Mouse (Mus musculus): ENCODE results near the gene Psmg1.
A peak's percentile ranks its signal among the peaks of the same experiment; 100 is the strongest.
"Not testable (repeated sequence)": the region's sequence is repeated elsewhere in the genome, so short reads cannot be mapped to it uniquely, and the experiment has no call there.

Psmg1 gene

DNA sequence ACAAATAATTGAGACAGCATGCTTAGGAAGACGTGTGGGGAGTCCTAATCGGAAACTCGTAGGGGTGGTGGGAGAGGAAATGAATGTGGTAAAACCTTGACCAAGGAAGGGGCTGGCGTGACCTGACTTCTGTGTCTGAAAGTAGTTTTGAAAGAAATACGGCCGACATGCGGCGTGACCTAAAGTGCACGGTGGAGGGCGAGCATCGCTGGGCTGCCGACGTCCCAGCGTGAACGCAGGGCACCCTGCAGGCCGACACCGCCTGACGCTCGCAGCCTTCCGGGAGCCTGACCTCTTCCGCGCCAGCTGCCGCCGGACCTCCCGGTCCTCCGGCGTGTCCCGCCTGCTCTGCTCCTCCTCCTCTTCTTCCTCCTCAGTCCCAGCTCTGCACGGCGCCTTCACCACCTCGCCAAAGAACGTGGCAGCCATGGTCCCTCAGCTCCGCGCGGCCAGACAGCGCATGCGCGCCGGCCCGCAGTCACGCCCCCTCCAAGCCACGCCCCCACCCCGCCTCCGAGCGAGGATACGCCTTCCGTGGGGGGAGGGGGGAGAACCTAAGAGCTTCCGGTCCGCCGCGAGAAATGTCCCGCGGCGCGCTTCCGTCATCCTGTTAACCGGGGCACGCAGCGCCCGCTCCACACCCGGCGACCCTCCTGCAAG, at the start of gene Psmg1:
Gene Psmg1 (minus strand): TSS at position 499 of the 660 bp plus-strand sequence.
- peak; percentile 99 for DNase-seq

DNA sequence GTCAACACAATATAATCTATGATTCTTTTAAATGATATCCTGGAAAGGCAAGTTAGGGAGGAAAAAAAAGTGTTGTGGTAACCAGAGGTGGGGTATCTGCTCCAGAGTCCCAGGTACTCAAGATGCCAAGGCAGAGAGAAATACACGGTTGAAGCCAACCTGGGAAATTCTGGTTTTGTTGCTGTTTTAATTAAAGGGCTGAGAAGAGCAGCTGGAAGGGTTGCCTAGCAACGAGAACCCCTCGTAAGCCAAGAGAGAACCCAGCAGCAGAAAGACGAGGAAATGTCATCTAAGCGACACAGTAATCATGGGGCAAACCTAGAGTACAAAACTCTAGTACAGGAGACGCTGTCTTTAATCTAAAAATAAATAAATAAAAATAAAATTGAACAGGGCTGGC, 48.8 kb upstream of the Psmg1 start:
- DNase-seq: no peak

DNA sequence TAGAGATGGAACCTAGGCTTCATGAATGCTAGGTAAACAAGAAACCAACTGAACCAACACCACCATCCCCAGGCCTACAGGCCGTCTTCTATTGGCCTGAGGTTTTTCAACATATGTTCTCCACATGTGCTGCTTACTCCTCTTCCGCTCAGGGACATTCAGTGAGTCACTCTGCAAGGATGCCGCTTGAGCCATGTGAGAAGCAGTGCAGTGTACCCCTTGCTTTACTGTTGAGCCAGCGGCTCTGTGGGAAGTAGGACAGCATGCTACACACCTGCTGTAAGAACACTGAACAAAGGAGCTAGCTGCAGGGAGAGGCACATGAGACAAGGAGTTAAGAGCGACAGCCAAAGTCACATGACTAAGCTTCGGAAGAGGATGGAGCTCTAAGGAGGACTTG, 43.7 kb upstream of the Psmg1 start:
- peak; percentile 61 for DNase-seq

DNA sequence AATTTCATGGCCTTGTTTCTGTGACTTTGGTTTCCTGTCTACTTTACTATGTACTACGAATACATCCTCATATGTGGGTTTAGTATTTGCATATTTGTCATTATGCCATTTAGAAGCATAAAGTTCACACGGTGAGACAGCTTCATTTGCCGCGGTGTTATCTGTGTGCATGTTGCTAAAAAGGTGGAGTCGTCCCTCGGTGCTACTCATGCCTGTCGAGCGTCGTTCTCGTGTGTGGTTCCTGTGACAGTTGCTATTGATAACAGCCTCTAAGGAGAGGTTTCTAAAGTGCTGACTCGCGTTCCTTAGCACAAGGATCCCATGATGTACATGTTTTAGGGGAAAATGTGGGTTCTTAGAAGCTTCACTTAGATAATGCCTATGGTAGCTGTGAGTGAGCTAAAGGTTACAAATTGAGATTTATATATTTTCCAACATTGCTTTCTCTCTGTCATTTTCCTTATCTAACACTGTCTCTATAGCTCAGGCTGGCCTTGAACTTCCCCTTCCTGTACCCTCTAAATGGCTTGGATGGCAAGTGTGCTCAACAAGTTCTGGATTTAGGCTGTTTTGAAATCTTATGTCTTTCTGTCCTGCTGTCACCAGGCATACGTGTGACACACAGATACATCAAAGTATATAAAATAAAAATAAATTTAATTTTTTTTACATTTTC, 41.7 kb upstream of the Psmg1 start:
- DNase-seq: peak; percentile 40

DNA sequence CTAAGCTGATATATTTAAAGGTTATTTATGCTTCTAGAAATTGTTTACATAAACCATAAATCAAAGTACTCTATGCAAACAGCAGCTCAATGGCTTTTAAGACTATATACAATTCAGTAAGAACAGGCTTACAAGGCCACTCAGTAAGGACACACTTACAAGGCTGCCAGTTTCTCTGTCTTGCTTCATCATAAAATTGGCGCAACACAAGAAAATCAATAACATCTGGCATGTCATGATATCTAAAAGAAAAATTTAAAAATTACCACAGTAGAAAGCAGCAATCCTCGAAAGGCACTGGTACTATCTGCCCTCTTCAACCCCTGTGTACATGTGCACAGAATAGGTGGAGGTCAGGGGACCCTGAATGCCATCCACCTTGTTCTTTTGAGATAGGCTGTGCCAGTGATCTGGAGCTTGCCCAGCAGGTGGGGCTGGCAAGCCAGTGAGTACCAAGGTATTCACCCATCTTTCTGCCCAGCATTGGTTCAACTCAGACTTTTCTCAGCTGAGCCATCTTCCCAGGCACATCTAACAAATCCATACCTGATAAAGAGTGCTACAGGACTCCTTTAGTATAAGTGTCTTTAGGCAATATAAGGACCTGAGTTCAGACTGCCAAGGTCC, 39.8 kb upstream of the Psmg1 start:
- peak; percentile 79 for DNase-seq

DNA sequence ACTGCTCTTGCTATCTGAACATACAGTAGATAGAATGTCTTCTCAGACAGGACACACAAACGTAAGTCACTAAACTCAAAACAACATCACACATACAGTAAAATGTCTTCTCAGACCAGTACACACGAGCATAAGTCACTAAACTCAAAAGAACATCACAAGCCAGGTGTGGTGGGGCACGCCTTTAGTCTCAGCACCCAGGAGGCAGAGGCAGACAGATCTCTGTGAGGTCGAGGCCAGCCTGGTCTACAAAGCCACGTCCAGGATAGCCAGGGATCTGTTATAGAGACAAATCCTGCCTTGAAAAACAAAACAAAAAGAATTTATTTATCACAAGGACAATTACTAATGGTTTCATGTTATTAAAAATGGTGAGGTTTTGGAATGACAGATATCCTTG, 35.5 kb upstream of the Psmg1 start:
- DNase-seq: peak; percentile 62

DNA sequence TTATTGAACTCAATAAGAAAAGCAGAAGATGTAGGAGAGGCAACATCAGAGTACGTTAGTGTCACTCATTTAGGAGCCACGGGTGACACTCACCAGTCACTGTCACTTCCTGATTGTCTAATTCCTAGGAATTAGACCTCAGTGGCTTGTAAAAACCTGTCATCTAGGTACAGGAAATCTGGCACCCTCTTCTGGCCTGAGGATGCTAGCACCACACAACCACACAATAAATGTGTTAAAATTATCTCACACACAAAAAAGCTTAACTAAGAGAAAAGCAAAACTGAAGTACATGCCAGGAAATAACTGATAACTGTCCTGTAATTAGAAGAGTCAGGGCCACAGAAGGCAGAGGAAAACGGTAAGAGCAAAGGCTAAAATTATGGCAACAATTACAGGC, 34.5 kb upstream of the Psmg1 start:
- DNase-seq: no peak

DNA sequence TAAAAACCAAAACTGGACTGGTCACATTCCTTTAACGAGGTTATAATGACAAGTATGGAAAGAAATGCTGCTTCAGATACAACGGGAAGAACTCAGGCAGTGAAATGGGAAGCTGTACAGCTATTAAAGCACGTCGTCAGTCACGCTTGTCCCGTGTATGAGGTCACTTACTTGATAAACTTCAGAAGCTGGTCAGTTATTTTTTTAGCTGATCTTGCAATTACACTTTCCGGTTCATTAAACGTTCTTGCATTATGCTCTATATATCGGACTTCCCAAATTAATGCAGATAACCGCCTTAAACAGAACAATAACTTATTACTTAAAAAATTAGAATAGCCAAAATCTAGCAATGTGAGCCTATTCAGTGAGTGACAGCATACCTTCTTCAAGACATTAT, 30.3 kb upstream of the Psmg1 start:
- DNase-seq: no peak

DNA sequence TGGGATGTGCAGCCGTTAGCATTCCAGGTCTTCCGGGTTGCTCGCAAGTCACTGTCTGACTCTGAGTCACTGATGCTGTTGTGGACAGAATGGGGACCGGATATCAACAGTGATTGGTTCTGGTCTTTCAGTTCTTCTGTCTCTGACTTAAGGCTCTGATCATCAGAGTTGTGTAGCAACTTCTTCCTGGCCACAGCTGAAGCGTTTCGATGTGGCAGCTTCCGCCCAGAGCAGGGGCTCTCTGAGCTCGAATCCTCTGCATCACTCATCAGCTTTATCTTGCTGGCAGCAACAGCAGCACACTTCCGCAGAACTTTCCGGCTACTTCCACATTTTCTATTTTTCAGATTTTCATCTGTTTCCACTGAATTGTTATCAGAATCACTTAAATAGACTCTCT, 18.4 kb upstream of the Psmg1 start:
- not testable (repeated sequence) for DNase-seq

DNA sequence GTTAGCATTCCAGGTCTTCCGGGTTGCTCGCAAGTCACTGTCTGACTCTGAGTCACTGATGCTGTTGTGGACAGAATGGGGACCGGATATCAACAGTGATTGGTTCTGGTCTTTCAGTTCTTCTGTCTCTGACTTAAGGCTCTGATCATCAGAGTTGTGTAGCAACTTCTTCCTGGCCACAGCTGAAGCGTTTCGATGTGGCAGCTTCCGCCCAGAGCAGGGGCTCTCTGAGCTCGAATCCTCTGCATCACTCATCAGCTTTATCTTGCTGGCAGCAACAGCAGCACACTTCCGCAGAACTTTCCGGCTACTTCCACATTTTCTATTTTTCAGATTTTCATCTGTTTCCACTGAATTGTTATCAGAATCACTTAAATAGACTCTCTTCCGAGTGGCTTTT, 13.5 kb upstream of the Psmg1 start:
- DNase-seq: not testable (repeated sequence)

DNA sequence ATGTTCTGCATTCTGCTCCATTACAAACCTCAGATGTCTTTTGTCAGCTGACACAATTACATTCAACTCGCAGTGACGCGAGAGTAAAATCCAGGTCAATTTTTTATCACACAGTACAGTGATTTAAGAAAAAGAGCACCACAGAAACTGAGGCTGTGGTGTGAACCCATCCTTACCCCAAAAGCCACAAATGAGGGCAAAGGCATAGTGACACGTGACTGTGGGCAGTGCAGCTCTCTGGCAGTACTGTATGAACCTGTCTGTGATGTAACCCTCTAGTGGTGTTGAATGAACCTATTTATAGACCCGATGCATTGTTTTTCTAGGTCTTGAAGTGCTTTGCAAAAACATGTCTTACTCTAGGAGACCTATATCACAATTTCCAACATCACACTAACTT, 8.5 kb upstream of the Psmg1 start:
- peak; percentile 90 for DNase-seq

DNA sequence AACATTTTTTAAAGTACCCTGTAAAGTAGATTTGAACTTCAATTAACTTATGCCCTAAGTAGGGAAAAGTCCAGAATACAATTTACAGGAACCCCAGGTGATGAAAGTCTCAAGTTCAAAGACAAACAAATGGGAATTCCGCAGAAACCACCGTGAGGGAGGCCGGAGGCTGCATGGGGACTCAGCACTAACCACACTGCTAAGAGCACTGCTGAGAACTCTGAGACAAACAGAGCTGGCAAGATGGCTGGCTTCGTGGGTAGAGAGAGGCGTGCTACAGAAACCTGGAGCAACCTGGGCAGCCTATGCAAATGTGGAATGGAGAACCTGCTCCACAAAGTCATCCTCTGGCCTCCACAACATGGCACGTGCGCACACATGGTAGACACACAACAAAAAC, 5.4 kb upstream of the Psmg1 start:
- DNase-seq: peak; percentile 76

DNA sequence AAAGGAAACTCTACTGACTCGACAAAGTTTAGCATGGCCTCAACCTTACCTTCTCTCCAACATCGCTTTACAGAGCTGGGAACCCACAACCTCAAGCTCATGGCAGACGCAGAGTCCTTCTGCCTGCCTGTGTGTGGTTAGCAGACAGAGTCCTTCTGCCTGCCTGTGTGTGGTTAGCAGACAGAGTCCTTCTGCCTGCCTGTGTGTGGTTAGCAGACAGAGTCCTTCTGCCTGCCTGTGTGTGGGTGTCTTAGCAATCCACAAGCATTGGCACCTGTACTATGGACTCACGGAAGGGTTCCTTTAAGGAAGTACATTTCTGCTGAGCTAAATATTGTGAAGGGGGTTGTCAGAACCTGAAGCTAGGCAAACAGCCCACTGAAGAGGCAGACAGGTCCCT, 3.8 kb upstream of the Psmg1 start:
- DNase-seq: peak; percentile 62

DNA sequence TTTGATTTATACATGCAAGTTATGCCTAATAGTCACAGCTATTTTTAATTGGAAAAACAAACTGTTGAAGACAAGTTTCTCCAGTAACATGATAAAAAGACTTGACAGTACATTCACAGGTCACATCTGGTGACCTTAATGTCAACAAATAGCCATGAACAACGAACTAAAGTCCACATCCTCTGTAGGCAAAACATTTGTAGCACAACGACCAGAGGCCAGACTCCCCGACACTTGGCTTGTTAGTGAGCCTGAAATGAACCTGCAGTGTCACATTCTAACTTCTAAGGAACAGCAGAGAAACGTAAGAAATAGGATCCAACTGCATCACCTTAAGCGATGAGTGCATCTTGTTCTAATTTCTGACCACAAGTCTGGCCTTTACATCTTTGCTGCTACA, 1.8 kb upstream of the Psmg1 start:
- peak; percentile 58 for DNase-seq

DNA sequence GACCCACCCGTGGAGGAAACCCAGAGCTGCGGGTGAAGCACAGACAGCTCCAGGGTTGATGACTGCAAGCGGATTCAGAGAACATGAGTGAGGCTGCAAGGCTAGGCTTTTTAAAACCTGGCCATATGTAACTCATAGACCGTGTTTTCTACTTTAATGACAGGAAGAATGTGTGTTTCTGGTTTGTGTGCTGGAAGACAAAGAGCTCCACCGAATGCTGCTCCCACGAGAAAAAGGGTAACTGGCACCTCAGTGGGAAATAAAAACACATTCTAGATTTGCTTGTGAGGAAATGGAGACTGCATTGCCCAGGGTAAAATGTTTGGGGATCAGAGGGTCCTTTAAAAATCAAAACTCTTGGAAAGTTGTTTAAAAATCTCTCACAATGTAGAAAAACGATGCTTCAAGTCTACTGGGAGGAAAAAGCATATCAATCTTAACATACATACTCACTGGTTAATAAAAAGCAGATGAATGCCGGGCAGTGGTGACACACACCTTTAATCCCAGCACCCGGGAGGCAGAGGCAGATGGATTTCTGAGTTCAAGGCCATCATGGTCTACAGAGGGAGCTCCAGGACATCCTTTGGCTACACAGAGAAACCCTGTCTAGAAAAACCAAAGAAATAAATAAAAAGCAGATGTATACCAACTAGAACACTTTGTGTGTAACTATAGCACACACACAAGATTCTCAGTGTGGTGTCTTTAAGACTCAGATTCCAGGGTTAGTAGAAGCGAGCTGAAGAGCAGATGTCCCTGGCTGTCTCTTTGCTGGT, 551 bp upstream of the Psmg1 start:
- DNase-seq: peak; percentile 74

DNA sequence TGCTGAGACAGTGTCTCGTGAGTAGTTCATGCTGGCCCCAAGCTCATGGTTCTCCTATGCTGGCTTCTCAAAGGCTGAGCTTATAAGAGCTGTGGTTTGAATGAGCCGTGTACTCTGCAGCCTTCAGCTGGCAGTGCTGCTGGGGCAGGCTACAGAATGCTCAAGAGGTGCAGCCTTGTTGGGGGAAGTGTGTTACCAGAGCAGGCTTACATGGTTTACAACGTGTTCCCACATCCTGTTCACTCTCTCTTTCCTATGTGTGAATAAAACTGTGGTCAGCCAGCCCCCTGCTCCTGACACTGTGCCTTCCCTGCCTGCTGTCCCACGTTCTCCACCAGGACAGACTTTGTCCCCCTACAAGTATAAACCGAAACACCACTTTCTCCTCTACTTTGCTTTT, 5.8 kb downstream of the Psmg1 start:
- no peak for DNase-seq

DNA sequence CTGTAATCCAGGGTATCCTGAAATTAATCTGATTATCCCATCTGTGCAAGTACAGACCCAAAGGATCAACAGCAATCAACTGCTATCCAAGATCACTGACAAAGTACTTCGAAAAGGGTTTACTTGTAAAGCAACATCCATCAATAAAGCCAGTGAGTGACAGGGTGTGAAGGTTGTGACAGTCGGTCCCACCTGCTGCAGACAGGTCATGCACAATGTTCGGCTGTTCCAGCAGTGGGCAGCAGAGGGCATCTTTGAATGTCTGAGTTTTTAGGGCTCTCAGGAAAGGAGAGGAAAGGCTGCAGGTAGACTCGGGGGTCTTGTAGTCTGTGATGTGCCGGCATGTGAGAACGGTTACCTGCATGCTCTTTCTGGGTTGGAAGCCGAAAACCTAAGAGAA, 7.2 kb downstream of the Psmg1 start:
- peak; percentile 74 for DNase-seq

DNA sequence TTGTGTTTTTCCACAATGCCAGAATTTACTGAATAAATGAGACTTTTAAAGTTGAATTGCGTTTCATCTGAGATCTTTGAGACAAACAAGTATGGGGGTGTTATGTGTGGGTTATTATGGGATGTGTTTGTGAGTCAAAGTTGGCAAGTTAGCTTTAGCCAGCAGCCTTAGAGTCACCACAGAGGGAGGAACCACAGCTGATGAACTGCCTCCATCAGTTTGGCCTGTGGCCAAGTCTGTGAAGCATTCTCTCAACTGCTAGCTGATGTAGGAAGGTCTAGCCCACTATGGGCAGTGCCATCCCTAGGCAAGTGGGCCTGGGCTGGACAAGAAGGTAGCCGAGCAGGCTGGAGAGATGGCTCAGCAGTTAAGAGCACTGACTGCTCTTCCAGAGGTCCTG, 19.9 kb downstream of the Psmg1 start:
- no peak for DNase-seq

DNA sequence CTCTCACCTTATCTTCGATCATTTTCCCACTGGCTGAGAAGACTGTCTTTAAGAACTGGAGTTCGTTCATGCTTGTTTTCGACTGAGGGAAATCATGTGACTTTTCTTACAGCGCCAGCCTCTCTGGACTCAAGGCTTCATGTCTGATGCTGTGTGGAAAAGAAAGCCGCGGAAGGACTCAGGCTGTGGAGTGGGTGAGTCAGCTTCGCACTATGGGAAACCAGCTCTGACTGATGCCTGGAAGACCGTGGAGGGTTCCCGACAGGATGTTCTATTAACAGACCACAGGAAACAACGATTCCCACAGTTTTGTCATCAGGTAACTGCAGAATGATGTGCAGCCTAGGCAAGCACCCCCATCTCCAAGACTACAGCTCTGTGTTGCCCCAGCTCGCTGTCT, 23.3 kb downstream of the Psmg1 start:
- DNase-seq: no peak

DNA sequence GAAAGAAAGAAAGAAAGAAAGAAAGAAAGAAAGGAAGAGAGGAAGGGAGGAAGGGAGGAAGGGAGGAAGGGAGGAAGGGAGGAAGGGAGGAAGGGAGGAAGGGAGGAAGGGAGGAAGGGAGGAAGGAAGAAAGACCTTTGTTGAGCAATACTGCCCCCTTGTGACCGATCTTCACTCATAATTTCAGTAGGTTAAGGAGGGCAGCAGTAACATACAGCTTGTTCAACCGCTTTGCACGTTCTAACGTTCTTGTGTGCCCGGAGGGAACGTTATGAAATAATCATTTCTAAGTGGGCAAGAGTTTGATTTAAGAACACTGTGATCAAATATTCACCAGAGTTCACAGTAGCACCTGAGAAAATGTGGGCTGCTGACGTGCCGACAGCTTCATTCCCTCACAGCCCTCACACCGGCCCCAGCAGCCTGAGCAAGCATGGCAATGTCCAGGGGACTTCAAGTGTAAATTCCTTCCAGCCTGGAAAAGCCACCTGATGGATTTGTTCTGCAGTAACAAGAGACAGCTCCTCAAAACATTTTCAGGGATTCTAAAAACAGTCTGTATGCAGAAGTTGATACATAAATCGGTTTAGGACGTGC, 26.2 kb downstream of the Psmg1 start:
- no peak for DNase-seq

DNA sequence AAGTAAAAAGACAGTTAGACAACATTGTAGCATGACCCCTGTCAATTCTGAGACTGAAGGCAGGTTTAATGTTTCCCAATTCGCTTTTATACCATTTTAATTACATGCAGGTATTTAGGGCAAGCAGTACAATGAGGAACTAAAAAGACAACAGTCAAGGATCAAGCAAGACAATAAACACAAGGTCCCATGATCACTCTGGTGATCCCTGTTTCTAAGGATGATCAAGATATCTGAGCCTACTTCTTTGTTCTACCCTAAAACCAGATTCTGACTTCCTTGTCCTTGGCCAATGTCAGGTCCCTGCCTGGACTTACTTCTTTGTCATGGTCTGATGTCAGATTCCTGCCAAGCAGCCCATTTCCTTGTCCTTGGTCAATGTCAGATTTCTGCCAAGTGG, 29.3 kb downstream of the Psmg1 start:
- not testable (repeated sequence) for DNase-seq

DNA sequence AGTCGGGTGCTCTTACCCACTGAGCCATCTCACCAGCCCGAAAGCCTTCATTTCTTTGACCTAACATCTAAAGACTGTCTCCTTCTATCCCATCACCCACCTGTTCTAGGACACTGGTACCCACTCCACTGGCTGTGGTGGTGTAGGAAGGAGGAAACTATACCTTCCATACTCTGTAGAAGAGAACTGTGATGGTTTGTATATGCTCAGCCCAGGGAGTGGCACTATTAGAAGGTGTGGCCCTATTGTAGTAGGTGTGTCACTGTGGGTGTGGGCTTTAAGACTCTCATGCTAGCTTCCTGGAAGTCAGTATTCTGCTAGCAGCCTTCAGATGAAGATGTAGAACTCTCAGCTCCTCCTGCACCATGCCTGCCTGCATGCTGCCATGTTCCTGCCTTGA, 30.1 kb downstream of the Psmg1 start:
- not testable (repeated sequence) for DNase-seq

DNA sequence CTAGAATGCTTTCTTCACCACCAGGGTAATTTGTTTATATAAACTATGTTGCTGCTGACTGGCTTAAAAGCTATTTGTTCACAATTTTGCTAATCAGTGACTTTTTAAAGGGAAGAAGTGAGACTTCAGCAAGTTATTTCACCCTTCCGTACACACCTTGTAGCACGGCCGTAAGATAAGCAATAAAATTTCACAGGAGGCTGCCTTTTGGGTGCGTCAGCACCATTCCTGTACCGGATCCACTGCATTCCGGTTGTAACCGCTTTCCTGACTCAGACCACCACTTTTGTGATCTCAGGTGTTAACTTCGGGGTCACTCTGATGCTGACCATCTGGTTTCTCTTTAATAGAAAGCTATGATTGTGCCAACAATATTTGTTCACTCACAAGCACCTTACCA, 32.7 kb downstream of the Psmg1 start:
- no peak for DNase-seq

Data from heart, adult 11 months (tissue).